Mouse (Mus musculus): ENCODE data around the gene Tprg. TPM values are rescaled to one million over a fixed set of nuclear protein-coding genes. Genes with fewer than 3 reads are reported as not detected.

Gene Tprg
- polyA plus RNA-seq, 1 experiment from 2014 or later: not detected

DNA sequence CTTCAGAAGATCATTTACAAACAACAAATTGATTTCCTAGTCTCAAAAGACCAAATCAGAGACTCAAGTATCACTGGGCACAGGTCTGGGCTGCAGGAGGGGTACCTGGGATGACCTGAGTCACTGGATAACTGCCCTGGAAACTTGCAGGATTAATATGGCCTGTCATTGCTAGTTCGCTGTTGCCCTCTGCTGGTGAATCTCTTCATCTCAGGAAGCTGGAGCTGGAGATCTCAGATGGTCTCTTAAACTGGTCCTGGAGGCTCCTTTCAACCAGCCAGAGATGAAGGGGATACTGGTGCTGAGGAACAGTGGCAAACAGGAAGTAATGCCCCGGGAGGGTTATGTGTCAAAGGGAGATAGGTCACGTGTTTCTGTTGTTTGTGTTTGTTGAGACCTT is 63.0 kb downstream of the Tprg start:
- H3K9ac ChIP-seq (replicated peaks): no peak overlapping the region
- peak; percentile 65 for ATAC-seq (ENCODE audit: low FRiP score, low read depth)
- H3K4me3 ChIP-seq: no peak overlapping the region
- no peak overlapping the region for H3K27ac ChIP-seq (replicated peaks)
- WGBS: 9% methylated on average over 3 of the region's 3 CpGs
- H3K27me3 ChIP-seq: no peaks in the 10 kb centered on the region
- no peaks in the 10 kb centered on the region for H3K4me1 ChIP-seq
- H3K36me3 ChIP-seq: no peaks in the 10 kb centered on the region
- H3K4me2 ChIP-seq (replicated peaks): no peak overlapping the region
- no peaks in the 10 kb centered on the region for H3K9me3 ChIP-seq

- Histone ChIP-seq H3K9ac (replicated peaks) (no peak overlapping the region), H3K4me1 (no peaks in the 10 kb centered on the region), H3K27ac (replicated peaks) (no peak overlapping the region), H3K4me2 (replicated peaks) (no peak overlapping the region), H3K4me3 (no peak overlapping the region), H3K9me3 (no peaks in the 10 kb centered on the region), H3K36me3 (no peaks in the 10 kb centered on the region), H3K27me3 (no peaks in the 10 kb centered on the region)
- ATAC-seq (ENCODE audit: low FRiP score, low read depth): no peak
- WGBS: 92% methylated on average over 7 of the region's 7 CpGs
Measured at GRCm38 (mm10) chr16:25367834-25368233, 81.2 kb downstream of the Tprg start.

GRCm38 (mm10) chr16:25369984-25370412 is 83.4 kb downstream of the Tprg start:
- WGBS: 73% methylated on average over 5 of the region's 5 CpGs
- Histone ChIP-seq H3K9me3 (no peaks in the 10 kb centered on the region), H3K27ac (replicated peaks) (no peak overlapping the region), H3K27me3 (no peaks in the 10 kb centered on the region), H3K4me1 (no peaks in the 10 kb centered on the region), H3K36me3 (no peaks in the 10 kb centered on the region), H3K9ac (replicated peaks) (no peak overlapping the region), H3K4me2 (replicated peaks) (no peak overlapping the region), H3K4me3 (no peak overlapping the region)
- ATAC-seq (ENCODE audit: low FRiP score, low read depth): no peak

DNA sequence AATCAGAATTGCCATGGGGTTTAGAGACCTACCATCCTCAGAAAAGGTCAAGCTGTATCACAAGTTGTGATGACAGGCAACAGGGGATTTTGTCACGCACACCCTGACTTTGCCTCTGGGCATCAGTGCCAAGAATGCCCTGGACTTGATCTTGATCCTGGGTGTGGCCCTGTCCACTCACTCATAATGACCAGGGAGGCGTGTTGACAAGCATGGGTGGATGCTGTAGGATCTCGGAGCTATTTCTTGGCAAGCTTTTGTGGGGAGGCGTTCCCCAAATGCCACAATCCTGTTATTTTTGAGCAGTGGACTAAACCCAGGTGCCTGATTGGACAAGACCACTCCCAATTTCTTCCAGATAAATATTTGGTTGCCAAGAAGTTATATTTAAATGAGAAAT is 87.5 kb downstream of the Tprg start:
- H3K36me3 ChIP-seq: no peaks in the 10 kb centered on the region
- ATAC-seq (ENCODE audit: low FRiP score, low read depth): no peak
- H3K4me2 ChIP-seq (replicated peaks): no peak overlapping the region
- no peaks in the 10 kb centered on the region for H3K27me3 ChIP-seq
- H3K4me3 ChIP-seq: no peak overlapping the region
- no peaks in the 10 kb centered on the region for H3K4me1 ChIP-seq
- H3K9me3 ChIP-seq: no peaks in the 10 kb centered on the region
- H3K9ac ChIP-seq (replicated peaks): no peak overlapping the region
- no peak overlapping the region for H3K27ac ChIP-seq (replicated peaks)
- WGBS: 93% methylated on average over 4 of the region's 4 CpGs

- Histone ChIP-seq H3K36me3 (no peaks in the 10 kb centered on the region), H3K27me3 (no peaks in the 10 kb centered on the region), H3K4me1 (no peaks in the 10 kb centered on the region), H3K9me3 (no peaks in the 10 kb centered on the region), H3K9ac (replicated peaks) (no peak overlapping the region), H3K4me3 (no peak overlapping the region), H3K27ac (replicated peaks) (no peak overlapping the region), H3K4me2 (replicated peaks) (no peak overlapping the region)
- WGBS: 57% methylated on average over 5 of the region's 5 CpGs
- ATAC-seq (ENCODE audit: low FRiP score, low read depth): no peak
Measured at GRCm38 (mm10) chr16:25374775-25375174, 88.2 kb downstream of the Tprg start.

DNA sequence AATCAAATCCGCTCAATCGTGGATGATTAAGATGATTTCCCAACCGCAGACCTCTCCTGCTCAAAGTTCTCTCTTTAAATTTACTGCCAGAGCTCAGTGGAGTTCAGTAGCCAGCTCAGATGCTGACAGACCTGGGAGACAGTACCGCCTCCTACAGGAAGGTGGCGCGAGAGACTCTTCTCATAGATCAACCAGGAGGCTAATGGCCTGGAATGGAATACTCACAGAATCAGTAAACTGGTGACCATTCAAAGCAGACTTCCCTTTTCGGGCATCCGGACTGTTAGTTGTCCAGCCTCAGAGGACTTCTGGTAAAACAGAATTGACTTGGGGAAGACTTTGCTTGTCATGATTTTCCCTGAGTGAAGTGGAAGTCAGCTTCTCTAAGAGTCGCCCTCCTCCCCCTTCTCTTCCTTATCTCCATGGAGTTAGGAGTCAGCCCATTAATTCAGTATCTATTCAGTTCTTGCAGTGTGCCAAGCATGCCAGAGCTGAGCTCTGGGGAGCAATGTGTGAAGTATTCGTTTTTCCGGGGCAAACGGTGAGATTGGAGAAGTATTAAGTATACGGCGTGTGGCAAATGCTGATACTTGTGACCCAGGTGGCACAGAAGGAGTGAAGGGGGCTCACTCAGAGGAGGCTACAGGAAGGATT is 90.2 kb downstream of the Tprg start:
- 44% methylated on average over 14 of the region's 14 CpGs for WGBS
- peak; percentile 83 for ATAC-seq (ENCODE audit: low FRiP score, low read depth)
- Histone ChIP-seq H3K27ac (replicated peaks) (no peak overlapping the region), H3K4me2 (replicated peaks) (no peak overlapping the region), H3K4me1 (no peaks in the 10 kb centered on the region), H3K4me3 (no peak overlapping the region), H3K9ac (replicated peaks) (no peak overlapping the region), H3K36me3 (no peaks in the 10 kb centered on the region), H3K9me3 (no peaks in the 10 kb centered on the region), H3K27me3 (no peaks in the 10 kb centered on the region)

DNA sequence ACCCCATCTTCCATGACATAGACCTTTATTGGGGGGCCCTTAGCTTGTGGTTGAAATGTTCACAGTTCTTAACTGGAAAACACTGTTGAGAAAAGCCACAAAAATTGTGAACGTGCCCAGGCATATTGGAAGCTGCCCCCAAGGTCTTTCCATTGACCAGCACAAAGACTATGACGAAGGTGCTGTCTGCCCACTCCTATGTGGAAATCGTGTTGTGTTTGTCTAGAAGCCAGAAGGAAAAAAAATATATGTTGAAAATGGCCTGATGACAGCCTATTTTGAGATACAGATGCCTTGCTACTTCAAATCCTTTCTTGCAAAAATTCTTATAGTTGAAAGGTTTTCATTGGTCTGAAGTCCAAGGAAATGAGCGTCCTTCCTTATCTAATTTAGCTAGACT is 91.1 kb downstream of the Tprg start:
- no peak overlapping the region for H3K4me2 ChIP-seq (replicated peaks)
- H3K4me1 ChIP-seq: no peaks in the 10 kb centered on the region
- no peak overlapping the region for H3K9ac ChIP-seq (replicated peaks)
- H3K36me3 ChIP-seq: no peaks in the 10 kb centered on the region
- no peak overlapping the region for H3K4me3 ChIP-seq
- H3K27ac ChIP-seq (replicated peaks): no peak overlapping the region
- no peak for ATAC-seq (ENCODE audit: low FRiP score, low read depth)
- 95% methylated on average over 4 of the region's 4 CpGs for WGBS
- no peaks in the 10 kb centered on the region for H3K27me3 ChIP-seq
- no peaks in the 10 kb centered on the region for H3K9me3 ChIP-seq

DNA sequence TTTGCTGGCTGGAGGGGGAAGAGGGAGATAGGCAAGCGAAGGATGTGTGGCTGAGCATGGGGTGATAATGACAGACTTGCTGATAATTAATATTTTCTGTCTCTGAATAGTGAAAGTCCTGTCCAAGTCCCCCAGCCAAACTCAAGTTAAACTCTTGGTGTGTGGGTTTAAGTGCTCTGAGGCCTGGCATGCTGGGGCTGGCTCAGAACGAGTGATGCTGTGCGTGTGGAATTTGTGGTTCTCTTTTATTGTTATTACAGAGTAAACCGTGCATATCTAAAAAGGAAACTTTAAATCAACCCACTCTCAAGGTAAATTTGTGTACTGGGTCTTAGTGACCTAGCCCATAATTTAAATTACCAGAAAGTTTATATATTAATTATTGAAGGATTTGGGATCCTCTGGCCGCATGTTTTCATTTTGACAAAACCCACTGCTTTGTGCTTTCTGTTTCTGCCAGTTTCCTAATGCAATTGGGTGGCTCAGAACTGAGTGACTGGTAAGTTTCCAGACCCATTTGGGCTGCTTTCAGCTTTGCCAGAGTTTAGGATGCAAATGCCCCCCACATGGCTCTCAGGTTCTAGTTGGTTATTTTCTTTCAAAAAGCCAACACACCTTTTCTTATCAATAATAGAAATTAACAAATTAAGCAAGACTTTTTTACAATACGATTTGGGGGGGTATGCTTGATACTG is 99.0 kb downstream of the Tprg start:
- Histone ChIP-seq H3K9ac (replicated peaks) (no peak overlapping the region), H3K4me3 (no peak overlapping the region), H3K36me3 (no peaks in the 10 kb centered on the region), H3K4me1 (no peaks in the 10 kb centered on the region), H3K27ac (replicated peaks) (no peak overlapping the region), H3K4me2 (replicated peaks) (no peak overlapping the region), H3K9me3 (no peaks in the 10 kb centered on the region), H3K27me3 (no peaks in the 10 kb centered on the region)
- no peak for ATAC-seq (ENCODE audit: low FRiP score, low read depth)
- 87% methylated on average over 6 of the region's 6 CpGs for WGBS

GRCm38 (mm10) chr16:25394676-25395075 is 108.1 kb downstream of the Tprg start:
- H3K36me3 ChIP-seq: no peaks in the 10 kb centered on the region
- H3K9ac ChIP-seq (replicated peaks): no peak overlapping the region
- no peaks in the 10 kb centered on the region for H3K27me3 ChIP-seq
- H3K4me2 ChIP-seq (replicated peaks): no peak overlapping the region
- ATAC-seq (ENCODE audit: low FRiP score, low read depth): no peak
- H3K4me3 ChIP-seq: no peak overlapping the region
- H3K27ac ChIP-seq (replicated peaks): no peak overlapping the region
- WGBS: 85% methylated on average over 1 of the region's 1 CpGs
- no peaks in the 10 kb centered on the region for H3K4me1 ChIP-seq
- H3K9me3 ChIP-seq: no peaks in the 10 kb centered on the region

GRCm38 (mm10) chr16:25404156-25404555 is 117.5 kb downstream of the Tprg start:
- Histone ChIP-seq H3K27me3 (no peaks in the 10 kb centered on the region), H3K36me3 (no peaks in the 10 kb centered on the region), H3K9me3 (no peaks in the 10 kb centered on the region), H3K9ac (replicated peaks) (no peak overlapping the region), H3K4me2 (replicated peaks) (no peak overlapping the region), H3K4me1 (peaks cover 11% of the 10 kb centered on the region), H3K27ac (replicated peaks) (no peak overlapping the region), H3K4me3 (no peak overlapping the region)
- WGBS: 54% methylated on average over 6 of the region's 6 CpGs
- no peak for ATAC-seq (ENCODE audit: low FRiP score, low read depth)

GRCm38 (mm10) chr16:25407204-25407886 is 120.7 kb downstream of the Tprg start:
- H3K4me2 ChIP-seq (replicated peaks): 0 out of 2 replicates have a peak overlapping the region, but pooled peaks have one; percentile 15
- no peak overlapping the region for H3K4me3 ChIP-seq
- H3K9ac ChIP-seq (replicated peaks): no peak overlapping the region
- H3K4me1 ChIP-seq: peaks cover 11% of the 10 kb centered on the region
- H3K9me3 ChIP-seq: no peaks in the 10 kb centered on the region
- H3K36me3 ChIP-seq: no peaks in the 10 kb centered on the region
- H3K27me3 ChIP-seq: no peaks in the 10 kb centered on the region
- whole genome bisulfite sequencing: 31% methylated on average over 8 of the region's 8 CpGs
- 0 out of 2 replicates have a peak overlapping the region, but pooled peaks have one; percentile 20 for H3K27ac ChIP-seq (replicated peaks)
- peak; percentile 65 for ATAC-seq (ENCODE audit: low FRiP score, low read depth)

DNA sequence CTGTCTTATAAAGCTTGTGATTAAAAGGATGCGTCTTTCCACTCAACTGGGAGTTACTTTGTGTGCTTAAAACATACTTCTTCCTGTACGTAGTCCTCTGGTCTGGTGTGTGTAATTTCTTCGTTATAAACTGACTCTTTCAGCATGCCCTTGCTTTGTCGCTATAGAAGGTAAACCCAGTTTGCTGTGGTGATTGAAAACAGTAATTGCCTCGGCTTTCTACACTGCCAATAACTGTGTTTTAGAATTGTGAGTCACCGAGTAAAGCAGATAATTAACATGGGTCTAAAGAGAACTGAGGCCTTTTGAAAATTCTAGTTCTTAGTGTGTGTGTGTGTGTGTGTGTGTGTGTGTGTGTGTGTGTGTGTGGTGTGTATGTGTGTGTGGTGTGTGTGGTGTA is 121.4 kb downstream of the Tprg start:
- no peak overlapping the region for H3K4me2 ChIP-seq (replicated peaks)
- no peak for ATAC-seq (ENCODE audit: low FRiP score, low read depth)
- H3K27ac ChIP-seq (replicated peaks): no peak overlapping the region

More for the DNA sequence above, 121.4 kb downstream of the Tprg start:
- H3K9ac ChIP-seq (replicated peaks): no peak overlapping the region
- 85% methylated on average over 6 of the region's 6 CpGs for WGBS
- H3K9me3 ChIP-seq: no peaks in the 10 kb centered on the region
- no peaks in the 10 kb centered on the region for H3K36me3 ChIP-seq
- no peak overlapping the region for H3K4me3 ChIP-seq
- no peaks in the 10 kb centered on the region for H3K27me3 ChIP-seq
- peaks cover 11% of the 10 kb centered on the region for H3K4me1 ChIP-seq
